Mouse (Mus musculus) liver, adult 2 months (tissue): ENCODE data around the gene Glis3.

ENCODE experiments used
- CTCF ChIP-seq: fragments of 200-500 bp; IDR thresholded peaks from 2 replicates; pipeline ENCODE4 v1.5.1; 2011; ENCODE audit warnings: low read depth, low read length, control low read depth
- POLR2A ChIP-seq: fragments of 200-500 bp; IDR thresholded peaks from 2 replicates; pipeline ENCODE4 v1.6.1; 2011; ENCODE audit warnings: low read length, control low read depth; ENCODE audit not compliant: insufficient read depth; ENCODE audit errors: extremely low read depth

DNA sequence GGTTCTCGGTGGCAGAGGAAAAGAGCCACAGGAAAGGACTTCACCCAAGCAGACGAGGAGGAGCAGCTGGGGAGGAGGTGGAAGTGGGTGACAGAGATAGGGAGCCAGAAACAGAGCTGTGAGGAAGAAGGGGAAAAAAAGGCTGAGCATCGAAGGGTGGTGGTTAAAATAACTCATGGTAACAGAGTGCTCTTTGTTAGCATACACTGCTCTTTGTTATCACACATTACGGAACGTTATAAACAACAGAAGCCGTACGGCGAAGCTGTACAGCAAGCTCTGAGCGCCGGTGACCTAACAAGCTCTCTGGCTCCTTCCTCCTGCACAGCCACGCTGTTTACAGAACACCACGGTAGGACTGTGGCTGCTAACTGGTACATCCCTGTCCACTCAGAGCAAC is 176.9 kb downstream of the Glis3 start:
- TF ChIP-seq CTCF, result no peak
- no peak for TF ChIP-seq POLR2A
